Mouse (Mus musculus): Measurements from ENCODE around the gene Lurap1l.

The Lurap1l gene

DNA sequence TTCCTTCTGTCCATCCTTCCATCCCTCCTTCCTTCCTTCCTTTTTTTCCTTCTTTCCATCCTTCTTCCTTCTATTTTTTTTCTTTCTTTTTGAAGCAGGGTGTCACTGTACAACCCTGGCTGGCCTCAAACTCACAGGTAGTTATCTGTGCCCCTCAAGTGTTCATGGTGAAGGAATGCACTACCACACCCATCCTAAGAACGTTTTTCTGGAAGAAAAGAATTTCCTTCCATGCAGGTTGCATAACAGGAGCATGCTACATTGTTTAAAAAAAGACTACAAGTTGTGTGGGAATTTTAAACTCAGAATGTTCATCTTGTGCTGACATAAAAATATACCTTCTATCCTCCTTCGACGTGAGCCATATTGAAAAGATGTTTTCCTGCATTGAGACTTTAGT is 7.4 kb downstream of the Lurap1l start:
- DNase-seq (ENCODE audit: low read depth, low spot score): no peak

DNA sequence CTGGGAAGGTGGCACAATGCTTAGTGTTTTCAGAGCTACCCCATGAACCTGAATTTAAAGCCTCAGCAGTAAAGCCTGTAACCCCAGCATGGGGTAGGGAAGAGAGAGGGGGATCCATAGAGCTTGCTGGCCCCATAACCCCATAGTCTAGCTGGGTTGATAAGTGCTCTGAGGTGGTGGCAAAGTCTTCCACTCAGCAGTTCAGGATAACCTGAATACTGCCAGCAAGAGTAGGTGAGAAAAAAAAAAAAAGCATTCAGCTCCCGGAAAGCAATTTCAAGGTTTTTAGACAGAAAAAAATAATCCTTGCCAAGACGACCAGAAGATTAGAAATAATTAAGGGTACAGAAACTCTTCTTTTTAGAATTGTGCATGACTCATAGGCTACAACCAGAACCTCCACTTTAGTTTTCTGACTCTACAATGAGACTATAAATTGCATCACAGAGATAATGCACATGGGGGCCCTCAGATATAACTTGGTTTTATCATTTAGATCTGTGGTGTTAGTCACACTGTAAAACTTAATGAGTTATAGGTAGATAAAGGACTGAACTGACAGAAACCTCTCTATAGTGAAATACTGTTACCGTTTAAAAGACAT is 8.2 kb downstream of the Lurap1l start:
- peak; percentile 63 for DNase-seq (ENCODE audit: low read depth, low spot score)

GRCm38 (mm10) chr4:80919217-80919867 is 8.9 kb downstream of the Lurap1l start:
- DNase-seq (ENCODE audit: low read depth, low spot score): no peak

- DNase-seq (ENCODE audit: low read depth, low spot score): no peak
Observed at GRCm38 (mm10) chr4:80921646-80922489, 11.4 kb downstream of the Lurap1l start.

- DNase-seq (ENCODE audit: low read depth, low spot score): no peak
Observed at GRCm38 (mm10) chr4:80922654-80923053, 12.2 kb downstream of the Lurap1l start.

DNA sequence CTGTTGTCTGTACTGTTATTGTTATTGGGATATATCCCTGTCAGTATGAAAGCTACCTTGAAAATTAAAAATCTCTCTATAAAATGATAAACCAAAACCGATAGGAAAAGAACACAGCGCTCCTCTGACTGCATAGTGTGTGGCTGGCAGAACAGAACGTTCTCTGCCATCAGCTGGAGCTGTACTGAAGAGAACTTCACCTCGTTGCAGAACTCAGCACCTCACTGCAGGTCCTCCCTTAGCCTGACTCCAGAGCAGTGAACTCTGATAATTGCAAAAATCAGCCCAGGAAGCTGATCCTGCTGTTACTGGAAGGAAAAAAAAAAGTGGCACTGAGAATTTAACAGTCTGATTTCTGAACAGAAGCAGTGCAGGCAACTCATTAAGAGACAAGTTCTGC is 14.4 kb downstream of the Lurap1l start:
- no peak for DNase-seq (ENCODE audit: low read depth, low spot score)

GRCm38 (mm10) chr4:80925752-80926519 is 15.5 kb downstream of the Lurap1l start:
- no peak for DNase-seq (ENCODE audit: low read depth, low spot score)

- DNase-seq (ENCODE audit: low read depth, low spot score): no peak
Observed at GRCm38 (mm10) chr4:80934749-80935148, 24.3 kb downstream of the Lurap1l start.

DNA sequence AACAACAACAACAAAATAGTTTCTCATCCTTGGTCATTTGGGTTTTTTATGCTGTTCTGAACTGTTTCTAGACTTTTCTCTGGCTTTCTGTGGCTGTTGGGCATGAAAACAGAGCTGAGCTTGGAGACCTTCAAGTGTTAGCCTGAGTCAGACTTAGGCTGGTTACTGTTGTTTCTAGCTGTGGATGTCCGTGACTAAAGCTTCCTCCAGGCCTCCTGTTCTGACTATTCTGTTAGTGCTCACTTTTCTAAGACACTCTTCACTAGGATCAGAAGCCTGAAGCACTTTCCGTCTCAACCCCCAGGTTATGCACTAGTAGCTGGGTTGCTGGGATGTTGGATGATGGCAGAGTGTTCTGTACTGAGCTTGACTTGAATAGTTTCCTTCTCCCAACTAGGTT is 28.7 kb downstream of the Lurap1l start:
- DNase-seq (ENCODE audit: low read depth, low spot score): no peak

- no peak for DNase-seq (ENCODE audit: low read depth, low spot score)
Observed at GRCm38 (mm10) chr4:80940946-80941345, 30.5 kb downstream of the Lurap1l start.

DNA sequence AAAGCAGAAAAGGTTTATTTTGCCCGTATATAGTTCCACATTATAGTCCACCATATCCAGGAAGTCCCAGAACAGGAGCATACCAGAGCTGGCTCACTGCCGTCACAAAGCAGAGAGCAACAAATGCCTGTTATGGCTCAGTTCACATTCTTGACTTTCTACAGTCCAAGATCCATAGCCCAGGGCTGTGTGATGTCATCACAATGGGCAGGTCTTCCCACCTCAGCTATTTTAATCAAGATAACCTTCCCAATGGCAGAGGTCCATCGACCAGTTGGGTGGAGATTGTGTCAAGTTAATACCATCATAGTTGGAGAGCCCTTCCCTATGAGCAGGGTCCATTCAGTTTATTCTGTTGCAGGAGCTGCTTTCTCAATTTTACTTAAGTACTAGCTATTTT is 31.5 kb downstream of the Lurap1l start:
- DNase-seq (ENCODE audit: low read depth, low spot score): no peak

DNA sequence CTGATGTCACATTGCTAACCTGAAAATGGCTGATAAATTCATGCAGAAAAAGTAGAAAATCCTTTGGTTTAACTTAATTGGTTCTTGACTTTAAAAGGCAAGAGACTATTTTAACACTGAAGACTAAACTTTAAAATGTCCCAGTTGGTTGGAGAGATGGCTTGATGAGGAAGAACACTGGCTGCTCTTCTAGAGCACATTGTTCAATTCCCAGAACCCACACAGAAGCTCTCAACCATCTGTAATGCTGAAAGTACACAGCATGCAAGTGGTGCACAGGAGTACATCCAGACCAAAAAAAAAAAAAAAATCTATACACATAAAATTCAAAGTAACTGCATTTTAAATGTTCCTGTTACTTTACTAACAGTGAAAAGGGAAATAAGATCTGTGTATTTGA is 34.2 kb downstream of the Lurap1l start:
- peak; percentile 54 for DNase-seq (ENCODE audit: low read depth, low spot score)

GRCm38 (mm10) chr4:80949110-80949509 is 38.7 kb downstream of the Lurap1l start:
- DNase-seq (ENCODE audit: low read depth, low spot score): no peak

GRCm38 (mm10) chr4:80949720-80950119 is 39.3 kb downstream of the Lurap1l start:
- DNase-seq (ENCODE audit: low read depth, low spot score): no peak

DNA sequence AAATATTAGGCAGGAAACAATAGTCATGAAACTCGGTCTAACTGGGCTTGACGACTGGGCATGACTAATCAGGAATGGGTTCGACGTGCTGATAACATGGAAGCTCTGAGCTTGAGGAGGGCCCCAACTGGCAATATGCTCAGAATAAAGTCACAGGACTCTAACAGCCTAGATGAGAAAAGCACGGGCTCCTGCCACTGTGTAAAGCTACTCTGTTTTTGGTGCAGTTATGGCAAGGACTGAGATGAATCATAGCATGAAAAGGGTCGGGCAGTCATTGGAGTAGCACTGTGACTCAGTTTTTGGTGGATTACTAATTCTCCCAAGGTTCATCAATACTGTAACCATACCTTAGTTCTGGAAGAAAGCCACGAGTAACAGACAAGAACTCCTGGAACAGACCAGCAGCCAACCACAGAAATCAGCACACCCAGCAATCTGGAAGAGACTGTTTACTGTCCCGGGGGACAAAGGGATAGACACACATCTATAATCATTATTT is 39.9 kb downstream of the Lurap1l start:
- DNase-seq (ENCODE audit: low read depth, low spot score): no peak

- DNase-seq (ENCODE audit: low read depth, low spot score): no peak
Observed at GRCm38 (mm10) chr4:80952653-80953052, 42.2 kb downstream of the Lurap1l start.

GRCm38 (mm10) chr4:80955942-80956341 is 45.5 kb downstream of the Lurap1l start:
- no peak for DNase-seq (ENCODE audit: low read depth, low spot score)

DNA sequence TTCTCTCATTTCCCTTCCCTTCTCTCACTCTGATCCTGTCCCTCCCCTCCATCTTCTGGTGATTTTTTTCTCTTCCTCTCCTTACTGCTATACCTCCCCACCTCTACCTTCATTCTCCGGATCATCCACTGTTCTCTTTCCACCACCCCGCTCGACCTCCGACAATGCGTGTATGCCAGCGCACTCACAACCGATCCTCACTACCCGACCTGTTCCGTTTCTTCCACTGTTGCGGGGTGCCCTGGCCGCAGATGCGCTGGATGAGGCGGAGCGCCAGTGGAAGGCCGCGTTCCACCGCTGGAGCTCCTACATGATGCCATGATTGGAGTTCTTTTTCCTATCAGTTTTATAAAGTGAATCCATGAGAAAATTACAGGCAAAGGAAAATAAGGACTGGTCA is 57.1 kb downstream of the Lurap1l start:
- DNase-seq (ENCODE audit: low read depth, low spot score): no peak

GRCm38 (mm10) chr4:80971846-80972245 is 61.4 kb downstream of the Lurap1l start:
- DNase-seq (ENCODE audit: low read depth, low spot score): no peak

DNA sequence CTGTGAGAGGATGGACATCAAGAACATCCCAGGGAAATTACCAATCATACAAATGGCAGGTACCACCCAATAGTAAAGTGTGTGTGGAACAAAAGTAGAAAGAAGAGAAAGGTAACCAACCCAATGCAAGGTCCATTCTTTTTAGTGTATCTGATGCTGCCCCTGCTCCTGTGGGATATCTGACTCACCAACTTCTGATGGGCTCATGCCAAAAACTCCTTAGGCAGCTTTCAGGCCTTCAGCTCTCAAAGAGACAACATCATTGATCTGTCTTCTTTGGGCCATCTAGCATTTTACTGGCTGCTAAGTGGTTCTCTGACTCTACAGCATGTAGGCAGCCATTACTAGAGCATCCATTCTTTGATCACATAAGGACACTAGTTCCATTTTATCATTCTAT is 63.5 kb downstream of the Lurap1l start:
- no peak for DNase-seq (ENCODE audit: low read depth, low spot score)

GRCm38 (mm10) chr4:80990819-80991218 is 80.4 kb downstream of the Lurap1l start:
- no peak for DNase-seq (ENCODE audit: low read depth, low spot score)

DNA sequence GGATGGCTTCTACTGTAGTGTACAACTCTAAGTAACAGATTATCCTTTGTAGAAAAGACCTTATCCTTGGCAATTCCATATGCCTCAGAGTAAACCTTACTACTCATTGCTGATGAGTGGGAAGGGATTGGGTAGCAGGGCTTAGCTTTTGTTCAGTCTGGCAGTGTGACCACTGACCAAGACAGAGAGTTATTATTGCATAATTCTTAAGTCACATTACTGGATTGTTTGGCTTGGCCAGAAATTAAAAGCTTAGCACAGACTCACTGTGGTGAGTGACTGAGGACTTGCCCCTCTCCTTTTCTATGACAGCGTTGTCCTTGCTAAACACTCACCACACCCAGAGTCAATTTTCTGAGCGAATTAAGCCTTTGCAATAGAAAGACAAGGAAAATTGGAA is 93.1 kb downstream of the Lurap1l start:
- no peak for DNase-seq (ENCODE audit: low read depth, low spot score)
